Mouse (Mus musculus): Measurements from ENCODE around the gene Galnt12.

The Galnt12 gene

DNA sequence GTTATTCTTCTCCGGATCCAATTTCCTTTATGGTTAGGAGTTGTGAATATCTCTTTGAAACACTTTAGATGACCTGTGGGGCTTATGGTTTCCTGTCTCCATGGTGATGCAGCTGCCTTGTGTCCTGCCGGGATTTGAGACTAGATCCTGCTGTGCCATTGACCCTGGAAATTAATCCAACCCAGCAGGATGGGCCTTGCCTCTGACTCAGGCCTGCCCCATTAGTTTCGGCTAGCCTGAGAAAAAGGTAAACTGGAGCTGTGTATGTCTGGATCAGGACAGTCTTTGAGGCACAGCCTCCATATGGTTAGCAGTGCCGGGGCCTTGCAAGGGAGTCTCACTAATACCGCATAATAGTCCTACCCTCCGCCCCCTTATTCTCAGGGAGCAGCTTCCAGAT, 1.9 kb downstream of the Galnt12 start:
- in situ Hi-C loops (cut with MboI, MseI): loop anchor here (10.0 kb wide), 1 partner anchor 1319 kb away; no protein-coding TSS in a partner anchor

DNA sequence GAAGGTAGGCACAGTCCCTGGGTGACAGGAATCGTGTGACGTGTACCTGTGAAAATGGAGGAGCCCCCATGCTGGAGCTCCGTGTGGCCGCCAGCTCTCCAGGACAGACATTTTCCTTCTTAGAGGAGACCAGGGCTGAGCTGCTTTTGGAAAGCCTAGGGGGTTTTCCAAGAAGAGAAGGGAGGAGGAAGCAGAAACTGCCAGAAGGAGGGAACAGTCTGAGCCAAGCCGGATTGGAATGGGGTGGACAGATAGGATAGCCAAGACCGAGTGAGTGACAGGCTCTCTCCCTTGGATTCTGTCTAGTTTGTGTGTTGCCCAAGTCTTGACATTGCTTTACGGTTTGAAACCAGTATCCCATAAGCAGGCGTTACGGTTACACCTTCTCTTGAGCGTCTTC, 11.9 kb downstream of the Galnt12 start:
- in situ Hi-C loops (cut with MboI, MseI): no loop called here

- in situ Hi-C loops (cut with MboI, MseI): no loop called here
Measured at GRCm38 (mm10) chr4:47111885-47112284, 20.2 kb downstream of the Galnt12 start.

GRCm38 (mm10) chr4:47112560-47112959, 20.9 kb downstream of the Galnt12 start:
- in situ Hi-C loops (cut with MboI, MseI): no loop called here

DNA sequence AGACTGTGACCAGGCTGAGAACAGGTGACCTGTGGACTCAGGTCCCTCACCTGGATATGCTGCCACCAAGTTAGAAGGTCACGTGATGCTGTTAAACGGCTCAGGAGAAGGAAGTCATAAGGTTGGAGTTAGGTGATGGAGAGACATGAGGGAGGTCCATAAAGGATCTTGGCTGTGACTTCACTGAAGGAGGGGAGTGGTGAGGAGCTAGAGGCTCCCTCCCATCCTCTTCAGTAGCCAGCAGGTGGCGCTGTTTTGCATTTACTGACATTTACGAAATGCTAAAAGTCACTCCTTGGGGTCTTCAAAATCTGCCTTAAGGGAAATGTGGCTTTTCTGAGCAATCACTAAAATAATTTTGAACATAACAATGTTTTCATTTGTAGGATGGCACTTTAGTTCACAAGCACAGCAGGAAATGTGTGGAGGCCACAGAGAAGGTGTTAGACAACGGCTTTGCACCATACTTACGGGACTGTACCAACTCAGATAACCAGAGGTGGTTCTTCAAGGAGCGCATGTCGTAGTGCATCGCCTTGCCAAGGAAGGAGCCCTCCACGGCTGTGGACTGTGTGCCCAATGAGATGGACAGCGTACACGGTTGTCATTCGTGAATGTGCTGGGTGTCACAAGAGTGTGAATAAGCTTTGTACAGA, 30.5 kb downstream of the Galnt12 start:
- in situ Hi-C loops (cut with MboI, MseI): loop anchor here (10.0 kb wide), 1 partner anchor 273 kb away; no protein-coding TSS in a partner anchor

DNA sequence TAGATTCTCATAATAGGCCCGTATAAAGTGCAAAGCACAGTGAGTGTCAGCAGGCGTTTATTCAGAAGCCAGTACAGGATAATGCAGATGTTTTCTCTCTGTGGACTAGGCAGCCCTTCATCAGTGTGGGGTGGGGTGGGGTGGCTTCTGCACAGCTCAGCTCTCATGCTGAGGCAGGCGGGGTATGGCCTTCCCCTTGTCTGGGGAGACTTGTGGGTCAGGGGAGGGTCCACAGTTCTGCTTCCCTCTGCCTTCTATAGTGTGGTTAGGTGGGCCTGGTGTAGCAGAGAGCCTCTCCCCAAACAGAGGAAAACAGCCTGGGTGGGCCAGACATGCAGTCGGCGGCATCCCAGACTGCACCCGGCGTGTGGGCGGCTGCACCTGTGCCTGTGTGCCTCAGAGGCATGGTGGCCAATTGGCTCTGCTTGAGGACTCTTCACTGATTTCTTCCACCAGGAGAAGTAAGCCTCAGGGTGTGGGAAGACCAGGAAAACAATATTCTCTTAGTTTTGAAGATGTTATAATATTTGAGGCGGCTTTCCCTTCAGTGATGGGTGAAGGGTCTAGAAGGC, 32.5 kb downstream of the Galnt12 start:
- in situ Hi-C loops (cut with MboI, MseI): loop anchor here (10.0 kb wide), 1 partner anchor 271 kb away; no protein-coding TSS in a partner anchor

- in situ Hi-C loops (cut with MboI, MseI): loop anchor here (10.0 kb wide), 1 partner anchor 266 kb away; no protein-coding TSS in a partner anchor
Measured at GRCm38 (mm10) chr4:47128515-47128914, 36.8 kb downstream of the Galnt12 start.

- in situ Hi-C loops (cut with MboI, MseI): loop anchor here (10.0 kb wide), 1 partner anchor 265 kb away; no protein-coding TSS in a partner anchor
Measured at GRCm38 (mm10) chr4:47129572-47129971, 37.9 kb downstream of the Galnt12 start.

GRCm38 (mm10) chr4:47130111-47131050, 38.7 kb downstream of the Galnt12 start:
- in situ Hi-C loops (cut with MboI, MseI): no loop called here

GRCm38 (mm10) chr4:47131931-47132330, 40.2 kb downstream of the Galnt12 start:
- in situ Hi-C loops (cut with MboI, MseI): no loop called here

GRCm38 (mm10) chr4:47132413-47132812, 40.7 kb downstream of the Galnt12 start:
- in situ Hi-C loops (cut with MboI, MseI): no loop called here

DNA sequence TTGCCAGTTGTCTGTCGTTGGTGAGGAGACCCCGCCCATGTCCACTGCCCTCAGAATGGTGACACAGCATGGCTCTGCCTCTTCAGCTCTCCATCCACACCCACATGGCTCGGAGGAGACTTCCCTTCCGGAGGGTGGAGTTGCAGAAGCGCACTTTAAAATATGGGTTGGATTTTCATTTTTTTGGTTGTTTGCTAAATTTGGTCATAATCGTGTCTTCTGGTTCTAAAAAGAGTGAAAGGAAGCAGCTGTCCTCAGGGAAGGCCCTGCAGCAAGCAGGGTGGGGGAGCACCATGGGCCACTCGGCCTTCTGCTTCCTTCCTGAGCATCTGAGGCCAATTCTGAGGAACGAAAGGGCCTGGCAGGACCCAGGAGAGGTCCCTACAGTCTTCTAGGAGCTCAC, 45.0 kb downstream of the Galnt12 start:
- in situ Hi-C loops (cut with MboI, MseI): loop anchor here (5.0 kb wide), 1 partner anchor 51 kb away; no protein-coding TSS in a partner anchor

GRCm38 (mm10) chr4:47137479-47137878, 45.8 kb downstream of the Galnt12 start:
- in situ Hi-C loops (cut with MboI, MseI): loop anchor here (5.0 kb wide), 1 partner anchor 50 kb away; no protein-coding TSS in a partner anchor

GRCm38 (mm10) chr4:47138411-47138810, 46.7 kb downstream of the Galnt12 start:
- in situ Hi-C loops (cut with MboI, MseI): loop anchor here (5.0 kb wide), 1 partner anchor 49 kb away; no protein-coding TSS in a partner anchor

GRCm38 (mm10) chr4:47138967-47139777, 47.5 kb downstream of the Galnt12 start:
- in situ Hi-C loops (cut with MboI, MseI): loop anchor here (5.0 kb wide), 1 partner anchor 48 kb away; no protein-coding TSS in a partner anchor

GRCm38 (mm10) chr4:47140301-47140700, 48.6 kb downstream of the Galnt12 start:
- in situ Hi-C loops (cut with MboI, MseI): no loop called here

DNA sequence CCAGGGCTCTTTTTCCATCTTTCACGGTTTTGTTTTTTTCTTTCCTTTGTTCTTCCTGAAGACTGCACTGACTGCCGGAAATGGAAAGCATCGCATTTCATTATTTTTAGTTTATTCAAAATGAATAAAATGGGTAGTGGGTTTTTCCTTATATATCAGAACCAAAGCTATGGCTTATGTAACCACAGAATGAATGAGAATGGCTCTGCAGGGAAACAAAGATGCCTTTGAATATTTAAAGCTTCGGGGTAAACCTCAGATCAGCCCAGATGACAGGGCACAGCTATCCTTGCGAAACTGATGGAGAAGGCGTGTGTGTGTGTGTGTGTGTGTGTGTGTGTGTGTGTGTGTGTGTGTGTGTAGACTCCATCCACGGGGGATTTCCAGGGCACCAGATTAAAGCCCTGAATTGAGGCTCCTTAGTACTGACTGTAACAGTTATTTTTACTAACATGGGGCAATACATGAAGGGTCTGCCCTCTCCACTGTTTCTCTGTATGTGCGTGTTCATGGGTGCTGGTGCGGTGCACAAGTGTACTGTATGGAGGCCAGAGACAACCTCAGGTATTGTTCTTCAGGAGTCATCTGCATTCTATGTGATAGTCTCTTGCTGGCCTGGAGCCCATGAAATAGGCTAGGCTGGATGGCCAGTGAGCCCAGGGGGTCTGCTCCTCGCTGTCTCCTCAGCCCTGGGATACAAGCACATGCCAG, 49.9 kb downstream of the Galnt12 start:
- in situ Hi-C loops (cut with MboI, MseI): no loop called here

- in situ Hi-C loops (cut with MboI, MseI): no loop called here
Measured at GRCm38 (mm10) chr4:47143849-47144248, 52.1 kb downstream of the Galnt12 start.

DNA sequence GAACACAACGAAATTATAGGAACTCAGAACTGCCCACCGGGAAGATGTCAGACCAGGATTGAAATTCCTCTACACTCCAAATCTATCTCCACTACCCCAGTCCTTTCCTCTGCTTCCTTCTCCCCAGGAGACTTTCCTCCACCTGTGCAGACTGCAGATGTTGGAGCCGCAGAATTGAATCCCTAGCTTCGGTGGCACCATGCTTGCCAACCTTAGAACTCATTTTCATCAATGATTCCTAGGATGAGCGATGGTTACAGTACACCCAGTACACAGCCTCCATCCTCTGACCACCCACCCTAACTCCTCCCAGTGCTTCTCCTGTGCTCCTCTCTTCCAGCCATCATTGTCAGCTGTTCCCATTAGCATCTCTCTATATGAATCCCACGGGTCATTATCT, 53.6 kb downstream of the Galnt12 start:
- in situ Hi-C loops (cut with MboI, MseI): no loop called here

DNA sequence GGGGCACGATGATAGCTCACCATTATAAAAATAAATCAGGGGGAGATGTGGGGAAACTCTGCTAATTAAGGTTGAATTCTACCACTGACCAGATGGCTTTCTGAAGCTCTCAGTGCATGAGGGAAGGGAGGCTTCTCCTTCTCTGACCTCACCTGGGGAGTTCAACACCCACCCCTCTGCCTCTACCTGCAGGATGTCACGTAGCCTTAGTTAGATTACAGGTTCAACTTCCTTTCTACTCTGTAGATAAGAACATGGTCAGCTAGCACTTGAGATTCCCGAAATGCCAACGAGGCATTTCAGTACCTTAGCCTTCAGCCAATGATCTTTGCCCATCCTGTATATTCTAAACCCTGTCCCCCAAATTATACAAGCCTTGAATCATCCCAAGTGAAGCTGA, 54.9 kb downstream of the Galnt12 start:
- in situ Hi-C loops (cut with MboI, MseI): no loop called here

Data from T-helper 1 cell (primary cell).